Mouse (Mus musculus): Measurements from ENCODE around the gene Pou2f1. TPM values are rescaled to one million over a fixed set of nuclear protein-coding genes. Genes with fewer than 3 reads are reported as not detected.

Gene Pou2f1
- polyA plus RNA-seq, 1 experiment from 2014 or later, result 35.0 TPM

- H3K27me3 ChIP-seq (ENCODE audit: control insufficient read depth, insufficient read depth, low read length), result peaks cover 62% of the 10 kb centered on the region
- WGBS, result 51% methylated on average over 7 of the region's 7 CpGs
- no peak for ATAC-seq (replicated peaks; ENCODE audit: low FRiP score)
- no peak overlapping the region for H3K9ac ChIP-seq (ENCODE audit: low read length)
- H3K9me3 ChIP-seq (ENCODE audit: control insufficient read depth, low read length), result no peaks in the 10 kb centered on the region
- no peaks in the 10 kb centered on the region for H3K36me3 ChIP-seq (ENCODE audit: control insufficient read depth, insufficient read depth, low read length)
- H3K4me1 ChIP-seq (replicated peaks; ENCODE audit: control insufficient read depth, insufficient read depth, low read length), result peaks cover 31% of the 10 kb centered on the region
- H3K4me2 ChIP-seq (ENCODE audit: low read depth, low read length, severe bottlenecking), result no peak overlapping the region
- DNase-seq (ENCODE audit: low spot score), result no peak
- no peak overlapping the region for H3K27ac ChIP-seq (ENCODE audit: low read depth, low read length)
- no peak overlapping the region for H3K4me3 ChIP-seq (ENCODE audit: low read depth, low read length)
Observed at GRCm38 (mm10) chr1:165842170-165842569, 160.3 kb downstream of the Pou2f1 start.

- DNase-seq (ENCODE audit: low spot score) (no peak), ATAC-seq (replicated peaks; ENCODE audit: low FRiP score) (peak; percentile 24)
- Histone ChIP-seq H3K9ac (ENCODE audit: low read length) (peak overlapping the region; percentile 59; the same call in 1 of the 2 replicates), H3K4me3 (ENCODE audit: low read depth, low read length) (peak overlapping the region; percentile 29), H3K9me3 (ENCODE audit: control insufficient read depth, low read length) (no peaks in the 10 kb centered on the region), H3K27ac (ENCODE audit: low read depth, low read length) (no peak overlapping the region), H3K4me1 (replicated peaks; ENCODE audit: control insufficient read depth, insufficient read depth, low read length) (peaks cover 31% of the 10 kb centered on the region), H3K4me2 (ENCODE audit: low read depth, low read length, severe bottlenecking) (peak overlapping the region; percentile 74), H3K36me3 (ENCODE audit: control insufficient read depth, insufficient read depth, low read length) (no peaks in the 10 kb centered on the region), H3K27me3 (ENCODE audit: control insufficient read depth, insufficient read depth, low read length) (peaks cover 62% of the 10 kb centered on the region)
- 9% methylated on average over 31 of the region's 31 CpGs for WGBS
Observed at GRCm38 (mm10) chr1:165840548-165841230, 161.8 kb downstream of the Pou2f1 start.

GRCm38 (mm10) chr1:165839201-165839600 lies 163.3 kb downstream of the Pou2f1 start:
- 78% methylated on average over 4 of the region's 4 CpGs for whole genome bisulfite sequencing
- DNase-seq (ENCODE audit: low spot score), result no peak
- no peak overlapping the region for H3K4me2 ChIP-seq (ENCODE audit: low read depth, low read length, severe bottlenecking)
- no peaks in the 10 kb centered on the region for H3K36me3 ChIP-seq (ENCODE audit: control insufficient read depth, insufficient read depth, low read length)
- no peak overlapping the region for H3K4me3 ChIP-seq (ENCODE audit: low read depth, low read length)
- peaks cover 53% of the 10 kb centered on the region for H3K27me3 ChIP-seq (ENCODE audit: control insufficient read depth, insufficient read depth, low read length)
- H3K9me3 ChIP-seq (ENCODE audit: control insufficient read depth, low read length), result no peaks in the 10 kb centered on the region
- H3K9ac ChIP-seq (ENCODE audit: low read length), result no peak overlapping the region
- peaks cover 21% of the 10 kb centered on the region for H3K4me1 ChIP-seq (replicated peaks; ENCODE audit: control insufficient read depth, insufficient read depth, low read length)
- ATAC-seq (replicated peaks; ENCODE audit: low FRiP score), result no peak
- H3K27ac ChIP-seq (ENCODE audit: low read depth, low read length), result no peak overlapping the region

- Histone ChIP-seq H3K4me3 (ENCODE audit: low read depth, low read length) (no peak overlapping the region), H3K9me3 (ENCODE audit: control insufficient read depth, low read length) (no peaks in the 10 kb centered on the region), H3K9ac (ENCODE audit: low read length) (no peak overlapping the region), H3K4me2 (ENCODE audit: low read depth, low read length, severe bottlenecking) (no peak overlapping the region), H3K27ac (ENCODE audit: low read depth, low read length) (no peak overlapping the region), H3K27me3 (ENCODE audit: control insufficient read depth, insufficient read depth, low read length) (peaks cover 42% of the 10 kb centered on the region), H3K4me1 (replicated peaks; ENCODE audit: control insufficient read depth, insufficient read depth, low read length) (peaks cover 13% of the 10 kb centered on the region), H3K36me3 (ENCODE audit: control insufficient read depth, insufficient read depth, low read length) (no peaks in the 10 kb centered on the region)
- ATAC-seq (replicated peaks; ENCODE audit: low FRiP score) (no peak), DNase-seq (ENCODE audit: low spot score) (no peak)
- 27% methylated on average over 8 of the region's 8 CpGs for WGBS
Observed at GRCm38 (mm10) chr1:165837546-165837945, 164.9 kb downstream of the Pou2f1 start.

GRCm38 (mm10) chr1:165836461-165836860 lies 166.0 kb downstream of the Pou2f1 start:
- Histone ChIP-seq H3K27me3 (ENCODE audit: control insufficient read depth, insufficient read depth, low read length) (peaks cover 34% of the 10 kb centered on the region), H3K9ac (ENCODE audit: low read length) (no peak overlapping the region), H3K36me3 (ENCODE audit: control insufficient read depth, insufficient read depth, low read length) (no peaks in the 10 kb centered on the region), H3K4me2 (ENCODE audit: low read depth, low read length, severe bottlenecking) (no peak overlapping the region), H3K4me3 (ENCODE audit: low read depth, low read length) (no peak overlapping the region), H3K4me1 (replicated peaks; ENCODE audit: control insufficient read depth, insufficient read depth, low read length) (peaks cover 11% of the 10 kb centered on the region), H3K27ac (ENCODE audit: low read depth, low read length) (no peak overlapping the region), H3K9me3 (ENCODE audit: control insufficient read depth, low read length) (no peaks in the 10 kb centered on the region)
- DNase-seq (ENCODE audit: low spot score) (no peak), ATAC-seq (replicated peaks; ENCODE audit: low FRiP score) (no peak)
- 49% methylated on average over 6 of the region's 6 CpGs for WGBS

GRCm38 (mm10) chr1:165834633-165834975 lies 167.9 kb downstream of the Pou2f1 start:
- H3K27ac ChIP-seq (ENCODE audit: low read depth, low read length), result no peak overlapping the region
- no peak overlapping the region for H3K9ac ChIP-seq (ENCODE audit: low read length)
- DNase-seq (ENCODE audit: low spot score), result no peak
- H3K4me1 ChIP-seq (replicated peaks; ENCODE audit: control insufficient read depth, insufficient read depth, low read length), result peaks cover 3% of the 10 kb centered on the region
- no peak overlapping the region for H3K4me2 ChIP-seq (ENCODE audit: low read depth, low read length, severe bottlenecking)
- whole genome bisulfite sequencing, result 21% methylated on average over 12 of the region's 12 CpGs
- no peaks in the 10 kb centered on the region for H3K9me3 ChIP-seq (ENCODE audit: control insufficient read depth, low read length)
- peaks cover 17% of the 10 kb centered on the region for H3K27me3 ChIP-seq (ENCODE audit: control insufficient read depth, insufficient read depth, low read length)
- H3K4me3 ChIP-seq (ENCODE audit: low read depth, low read length), result no peak overlapping the region
- ATAC-seq (replicated peaks; ENCODE audit: low FRiP score), result no peak
- H3K36me3 ChIP-seq (ENCODE audit: control insufficient read depth, insufficient read depth, low read length), result no peaks in the 10 kb centered on the region

GRCm38 (mm10) chr1:165833910-165834632 lies 168.4 kb downstream of the Pou2f1 start:
- no peak overlapping the region for H3K9ac ChIP-seq (ENCODE audit: low read length)
- no peak overlapping the region for H3K27ac ChIP-seq (ENCODE audit: low read depth, low read length)
- peak overlapping the region; percentile 26; the same call in 1 of the 2 replicates for H3K4me2 ChIP-seq (ENCODE audit: low read depth, low read length, severe bottlenecking)
- peaks cover 3% of the 10 kb centered on the region for H3K4me1 ChIP-seq (replicated peaks; ENCODE audit: control insufficient read depth, insufficient read depth, low read length)
- H3K4me3 ChIP-seq (ENCODE audit: low read depth, low read length), result no peak overlapping the region
- H3K27me3 ChIP-seq (ENCODE audit: control insufficient read depth, insufficient read depth, low read length), result peaks cover 12% of the 10 kb centered on the region
- ATAC-seq (replicated peaks; ENCODE audit: low FRiP score) (peak; percentile 46), DNase-seq (ENCODE audit: low spot score) (no peak)
- no peaks in the 10 kb centered on the region for H3K36me3 ChIP-seq (ENCODE audit: control insufficient read depth, insufficient read depth, low read length)
- H3K9me3 ChIP-seq (ENCODE audit: control insufficient read depth, low read length), result no peaks in the 10 kb centered on the region
- 21% methylated on average over 17 of the region's 17 CpGs for WGBS

- H3K27me3 ChIP-seq (ENCODE audit: control insufficient read depth, insufficient read depth, low read length), result peaks cover 10% of the 10 kb centered on the region; the same call in 1 of the 2 replicates
- no peak overlapping the region for H3K27ac ChIP-seq (ENCODE audit: low read depth, low read length)
- no peak overlapping the region for H3K4me3 ChIP-seq (ENCODE audit: low read depth, low read length)
- no peaks in the 10 kb centered on the region for H3K36me3 ChIP-seq (ENCODE audit: control insufficient read depth, insufficient read depth, low read length)
- H3K4me1 ChIP-seq (replicated peaks; ENCODE audit: control insufficient read depth, insufficient read depth, low read length), result peaks cover 3% of the 10 kb centered on the region
- DNase-seq (ENCODE audit: low spot score) (no peak), ATAC-seq (replicated peaks; ENCODE audit: low FRiP score) (no peak)
- H3K9ac ChIP-seq (ENCODE audit: low read length), result no peak overlapping the region
- no peaks in the 10 kb centered on the region for H3K9me3 ChIP-seq (ENCODE audit: control insufficient read depth, low read length)
- 48% methylated on average over 4 of the region's 4 CpGs for WGBS
- no peak overlapping the region for H3K4me2 ChIP-seq (ENCODE audit: low read depth, low read length, severe bottlenecking)
Observed at GRCm38 (mm10) chr1:165833244-165833643, 169.2 kb downstream of the Pou2f1 start.

Data from forebrain, embryonic 11.5 days (tissue).